Mouse (Mus musculus): ENCODE results near the gene Eng. TPM values are rescaled to one million over a fixed set of nuclear protein-coding genes. Genes with fewer than 3 reads are reported as not detected.
A peak's percentile ranks its signal among the peaks of the same experiment; 100 is the strongest.

Gene Eng
- polyA plus RNA-seq, 1 experiment from 2014 or later, result 83.8 TPM

DNA sequence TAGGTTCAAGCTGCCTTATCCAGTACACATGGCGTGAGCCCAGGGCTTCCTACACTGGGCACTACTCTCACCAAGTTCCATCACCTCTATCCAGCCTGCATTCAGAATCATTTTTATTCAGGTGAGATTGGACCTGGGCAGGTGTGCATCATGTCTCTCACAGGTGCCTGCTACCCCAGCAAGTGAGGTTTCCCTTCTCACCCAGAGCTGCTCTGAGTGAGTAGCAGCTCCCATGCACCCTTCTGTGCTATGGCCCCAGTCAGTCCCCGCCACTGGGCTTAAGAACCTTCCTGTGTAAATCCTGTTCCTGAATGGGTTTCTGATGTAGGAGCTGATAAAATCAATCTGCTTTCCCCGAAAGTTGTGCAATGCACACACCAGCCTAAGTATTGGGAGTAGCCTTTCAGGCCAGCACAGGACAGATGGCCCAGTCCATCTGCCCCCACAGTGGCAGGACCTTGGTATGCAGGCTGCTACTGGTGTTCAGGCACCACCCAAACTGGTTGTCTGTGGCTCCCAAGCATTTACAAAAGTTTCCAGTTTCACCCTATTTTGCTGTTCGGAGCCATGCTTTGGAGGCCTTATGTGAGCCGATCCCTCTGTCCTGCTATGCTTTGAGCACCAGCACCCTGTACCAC, 22.2 kb upstream of the Eng start:
- H3K9ac ChIP-seq, result no peak overlapping the region
- H3K9me3 ChIP-seq (replicated peaks), result no peaks in the 10 kb centered on the region
- no peaks in the 10 kb centered on the region for H3K27me3 ChIP-seq
- peaks cover 69% of the 10 kb centered on the region for H3K4me1 ChIP-seq
- ATAC-seq (ENCODE audit: insufficient number of reproducible peaks, low FRiP score, low TSS enrichment, low read depth), result no peak
- no peak overlapping the region for H3K4me3 ChIP-seq (replicated peaks)
- no peak overlapping the region for H3K27ac ChIP-seq (replicated peaks)
- H3K36me3 ChIP-seq, result 0 out of 2 replicates have a peak, but pooled peaks cover 4% of the 10 kb centered on the region
- H3K4me2 ChIP-seq (replicated peaks), result no peak overlapping the region
- WGBS, result 66% methylated on average over 5 of the region's 5 CpGs

DNA sequence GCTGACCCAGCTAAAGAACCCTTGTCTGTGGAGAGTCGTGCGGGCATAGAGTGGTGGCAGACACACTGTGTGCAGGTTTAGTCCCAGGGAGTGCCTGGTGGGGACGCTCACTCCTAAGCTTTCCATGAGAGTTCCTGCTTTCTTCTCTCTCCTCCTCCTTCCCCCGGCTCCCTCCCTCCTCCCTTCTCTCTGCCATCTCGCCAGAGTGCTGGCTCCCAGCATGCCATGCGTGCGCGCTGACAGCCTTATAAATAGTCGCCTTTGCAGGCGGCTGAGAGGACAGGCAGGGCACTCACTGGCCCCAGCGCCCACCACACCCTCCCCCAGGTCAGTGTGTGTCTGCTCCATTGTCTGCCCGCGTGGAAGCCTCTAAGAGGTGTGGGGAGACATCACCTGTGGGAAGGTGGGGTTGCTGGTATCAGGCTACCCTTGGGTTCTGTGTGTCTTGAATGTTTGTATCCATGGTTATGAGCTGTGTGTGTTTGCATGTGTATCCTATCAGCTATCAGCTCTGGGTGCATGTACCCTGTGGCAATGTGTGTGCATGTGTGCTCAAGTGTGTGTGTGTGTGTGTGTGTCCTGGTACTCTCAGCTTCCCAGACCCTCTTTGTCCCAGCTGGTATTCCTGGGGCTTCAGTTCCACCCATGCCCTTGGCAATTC, 21.1 kb upstream of the Eng start:
- 3% methylated on average over 13 of the region's 13 CpGs for WGBS

DNA sequence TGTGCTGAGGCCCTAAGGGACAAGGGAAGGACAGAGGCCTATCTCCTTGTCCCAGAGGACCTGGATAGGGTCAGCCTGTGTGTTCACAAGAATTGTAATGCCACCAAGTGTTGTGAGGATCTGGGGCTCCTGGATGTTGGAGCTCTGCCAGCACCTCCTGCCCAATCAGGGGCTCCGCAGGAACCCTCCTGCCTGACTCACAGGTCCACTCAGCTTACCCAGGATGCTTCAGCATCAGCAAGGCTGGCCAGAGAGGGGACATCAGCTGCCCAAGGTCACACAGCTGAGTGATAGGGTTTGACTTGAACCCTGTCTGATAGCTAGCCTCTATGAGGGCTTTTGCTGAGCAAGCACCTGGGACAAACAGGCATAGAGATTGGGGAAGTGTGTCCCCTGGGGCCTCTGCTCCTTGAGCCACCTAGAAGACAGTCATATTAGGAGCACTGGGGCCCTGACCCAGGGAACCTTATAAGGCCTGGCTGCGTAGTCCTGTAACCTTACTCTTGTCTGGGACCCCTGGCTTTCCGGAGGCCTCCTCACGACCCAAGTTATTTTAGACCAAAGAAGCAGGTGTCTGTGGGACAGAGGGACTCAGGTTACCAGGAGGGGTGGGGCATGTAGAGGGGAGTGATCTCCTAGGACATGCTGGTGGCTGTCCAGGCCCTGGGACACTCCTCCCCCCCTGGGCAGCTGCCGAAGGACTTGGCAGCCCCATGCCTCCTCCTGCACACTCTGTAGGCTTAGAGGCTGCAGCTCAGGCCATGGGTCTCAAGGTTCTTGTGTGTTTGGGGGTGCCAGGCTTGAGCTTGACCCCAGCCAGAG, 20.3 kb upstream of the Eng start:
- H3K36me3 ChIP-seq, result no peaks in the 10 kb centered on the region
- peak overlapping the region; percentile 55 for H3K4me2 ChIP-seq (replicated peaks)
- peak; percentile 11 for ATAC-seq (ENCODE audit: insufficient number of reproducible peaks, low FRiP score, low TSS enrichment, low read depth)
- H3K9me3 ChIP-seq (replicated peaks), result no peaks in the 10 kb centered on the region
- WGBS, result 37% methylated on average over 5 of the region's 5 CpGs
- H3K4me1 ChIP-seq, result peaks cover 58% of the 10 kb centered on the region
- no peaks in the 10 kb centered on the region for H3K27me3 ChIP-seq
- peak overlapping the region; percentile 65 for H3K27ac ChIP-seq (replicated peaks)
- H3K4me3 ChIP-seq (replicated peaks), result peak overlapping the region; percentile 11
- no peak overlapping the region for H3K9ac ChIP-seq

More for the DNA sequence above, 21.1 kb upstream of the Eng start:
- H3K9me3 ChIP-seq (replicated peaks), result no peaks in the 10 kb centered on the region
- ATAC-seq (ENCODE audit: insufficient number of reproducible peaks, low FRiP score, low TSS enrichment, low read depth), result no peak; the same call in 1 of the 2 replicates
- no peaks in the 10 kb centered on the region for H3K27me3 ChIP-seq
- H3K4me3 ChIP-seq (replicated peaks), result peak overlapping the region; percentile 11
- H3K9ac ChIP-seq, result 0 out of 2 replicates have a peak overlapping the region, but pooled peaks have one; percentile 23
- H3K36me3 ChIP-seq, result no peaks in the 10 kb centered on the region
- peaks cover 66% of the 10 kb centered on the region for H3K4me1 ChIP-seq
- peak overlapping the region; percentile 65 for H3K27ac ChIP-seq (replicated peaks)
- peak overlapping the region; percentile 55 for H3K4me2 ChIP-seq (replicated peaks)

DNA sequence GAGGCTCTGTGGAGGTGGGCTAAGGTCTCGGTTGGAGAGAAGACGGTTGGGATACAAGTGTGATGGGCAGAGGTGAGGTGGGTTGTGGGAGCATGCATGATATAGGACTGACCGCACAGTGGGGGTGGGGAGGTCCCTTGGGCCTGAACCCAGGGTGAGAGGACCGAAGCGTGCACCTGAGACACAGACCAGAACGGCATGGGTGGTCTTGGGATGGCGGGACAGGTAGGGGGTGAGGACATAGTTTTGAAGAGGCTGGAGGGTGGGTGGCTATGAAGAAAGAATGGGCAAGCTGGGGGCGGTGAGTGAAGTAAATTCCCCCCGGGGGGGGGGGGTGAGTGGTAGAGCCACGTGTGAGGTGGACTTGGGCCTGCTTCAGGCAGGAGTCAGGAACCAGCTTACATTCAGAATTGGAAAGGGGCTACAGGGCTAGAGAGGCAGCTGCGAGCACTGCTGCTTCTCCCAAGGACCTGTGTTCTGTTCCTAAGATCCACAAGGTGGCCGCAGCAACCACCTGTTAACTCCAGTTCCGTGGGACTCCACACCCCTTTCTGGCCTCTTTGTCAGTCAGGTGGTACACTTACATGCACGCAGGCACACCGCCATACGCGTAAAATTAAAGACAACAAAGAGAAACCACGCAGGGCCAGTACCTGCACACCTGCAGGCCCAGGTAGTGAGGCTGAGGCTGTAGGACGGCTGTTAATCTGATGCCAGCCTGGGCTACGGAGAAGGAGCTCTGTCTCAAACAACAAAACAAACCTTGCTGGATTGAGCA, 18.9 kb upstream of the Eng start:
- ATAC-seq (ENCODE audit: insufficient number of reproducible peaks, low FRiP score, low TSS enrichment, low read depth), result no peak
- no peaks in the 10 kb centered on the region for H3K27me3 ChIP-seq
- H3K27ac ChIP-seq (replicated peaks), result peak overlapping the region; percentile 84; the same call in 1 of the 2 replicates
- no peaks in the 10 kb centered on the region for H3K9me3 ChIP-seq (replicated peaks)
- H3K4me3 ChIP-seq (replicated peaks), result no peak overlapping the region
- H3K9ac ChIP-seq, result no peak overlapping the region
- H3K36me3 ChIP-seq, result no peaks in the 10 kb centered on the region
- peaks cover 57% of the 10 kb centered on the region for H3K4me1 ChIP-seq
- no peak overlapping the region for H3K4me2 ChIP-seq (replicated peaks)
- 60% methylated on average over 20 of the region's 20 CpGs for WGBS

DNA sequence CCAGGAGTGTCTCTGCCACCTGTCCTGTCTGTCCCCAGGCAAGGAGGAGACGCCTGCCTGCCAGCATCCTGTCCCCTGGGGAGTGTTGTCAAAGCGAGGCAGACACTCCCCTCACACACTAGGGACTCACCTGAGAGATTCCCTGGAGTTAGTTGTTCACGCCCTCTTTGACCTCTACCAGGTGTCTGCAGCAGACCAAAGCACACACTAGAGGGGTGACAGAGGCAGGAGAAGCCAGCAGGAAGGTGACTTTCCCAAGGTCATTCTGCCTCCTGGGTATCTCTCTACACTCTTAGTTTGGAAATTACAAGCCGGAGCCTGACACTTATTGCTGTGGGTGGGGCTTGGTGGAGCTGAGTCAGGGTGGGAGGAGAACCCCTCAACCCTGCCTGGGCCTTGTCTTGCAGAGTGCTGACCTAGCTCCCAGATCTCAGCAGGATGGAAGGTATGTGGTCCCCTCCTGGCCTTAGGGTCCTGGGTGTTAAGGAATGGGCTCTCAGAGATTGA, 18.3 kb upstream of the Eng start:
- no peak for ATAC-seq (ENCODE audit: insufficient number of reproducible peaks, low FRiP score, low TSS enrichment, low read depth)
- Histone ChIP-seq H3K27me3 (no peaks in the 10 kb centered on the region), H3K9me3 (replicated peaks) (no peaks in the 10 kb centered on the region), H3K4me3 (replicated peaks) (no peak overlapping the region), H3K4me2 (replicated peaks) (0 out of 2 replicates have a peak overlapping the region, but pooled peaks have one; percentile 19), H3K27ac (replicated peaks) (peak overlapping the region; percentile 84), H3K36me3 (no peaks in the 10 kb centered on the region), H3K4me1 (peaks cover 58% of the 10 kb centered on the region), H3K9ac (no peak overlapping the region)
- WGBS, result 45% methylated on average over 4 of the region's 4 CpGs

DNA sequence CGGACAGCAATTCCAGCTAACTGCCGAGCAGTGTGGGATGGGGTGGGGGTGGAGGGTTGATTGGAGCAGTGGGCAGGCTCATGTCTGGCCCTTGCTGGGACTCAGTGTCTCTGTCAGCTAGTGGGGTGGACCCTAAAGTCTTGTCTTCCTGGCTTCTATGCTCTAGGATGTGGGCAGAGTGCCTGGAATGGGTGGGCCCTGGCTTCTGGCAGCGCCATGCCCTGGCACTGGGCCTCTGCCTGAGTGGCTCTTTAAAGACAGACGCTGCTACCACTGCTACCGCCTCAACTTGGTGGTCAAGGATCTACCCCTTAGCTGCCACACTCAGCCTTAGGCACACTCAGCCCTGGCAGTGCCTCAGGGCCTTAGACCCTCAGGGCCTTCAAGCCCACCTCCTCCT, 17.7 kb upstream of the Eng start:
- Histone ChIP-seq H3K27ac (replicated peaks) (peak overlapping the region; percentile 84), H3K4me3 (replicated peaks) (0 out of 2 replicates have a peak overlapping the region, but pooled peaks have one; percentile 4), H3K4me2 (replicated peaks) (peak overlapping the region; percentile 19), H3K27me3 (no peaks in the 10 kb centered on the region), H3K9me3 (replicated peaks) (no peaks in the 10 kb centered on the region), H3K4me1 (peaks cover 64% of the 10 kb centered on the region), H3K36me3 (no peaks in the 10 kb centered on the region), H3K9ac (no peak overlapping the region)
- WGBS, result 16% methylated on average over 5 of the region's 5 CpGs
- peak; percentile 39; the same call in 1 of the 2 replicates for ATAC-seq (ENCODE audit: insufficient number of reproducible peaks, low FRiP score, low TSS enrichment, low read depth)

DNA sequence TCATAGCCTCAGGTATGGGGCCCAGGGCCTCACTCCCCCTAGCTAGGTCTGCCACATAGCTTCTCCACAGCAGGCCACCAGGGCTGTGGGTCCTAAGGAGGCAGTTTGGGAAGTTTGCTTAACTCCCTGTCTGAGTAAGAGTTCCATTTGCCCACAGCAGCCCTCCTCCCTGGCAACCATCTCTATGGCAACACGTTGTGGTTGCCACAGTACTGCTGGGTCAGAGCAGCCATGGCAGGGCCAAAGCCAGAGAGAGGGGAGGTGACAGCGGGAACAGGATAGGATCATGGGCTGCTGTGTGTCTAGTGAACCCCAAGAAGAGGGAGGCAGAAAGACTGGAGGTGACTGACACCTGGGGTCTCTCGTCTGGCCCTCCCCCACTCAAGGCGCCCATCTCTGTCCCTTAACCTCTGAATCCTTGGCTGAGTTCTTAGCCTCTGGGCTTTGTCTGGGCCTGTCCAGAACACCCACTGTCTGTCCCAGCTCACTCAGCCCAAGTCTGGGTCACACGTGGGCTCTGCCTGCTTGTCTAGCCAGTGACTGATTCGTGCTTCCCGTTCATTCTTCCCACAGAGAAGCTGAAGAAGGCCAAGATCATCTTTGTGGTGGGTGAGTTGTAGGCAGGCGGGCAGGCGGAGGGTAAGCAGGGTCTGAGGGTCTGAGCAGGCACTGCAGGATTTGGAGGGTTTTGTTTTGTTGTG, 17.0 kb upstream of the Eng start:
- Histone ChIP-seq H3K27me3 (no peaks in the 10 kb centered on the region), H3K9ac (no peak overlapping the region), H3K4me3 (replicated peaks) (0 out of 2 replicates have a peak overlapping the region, but pooled peaks have one; percentile 4), H3K4me2 (replicated peaks) (peak overlapping the region; percentile 19), H3K4me1 (peaks cover 70% of the 10 kb centered on the region), H3K27ac (replicated peaks) (peak overlapping the region; percentile 84), H3K36me3 (no peaks in the 10 kb centered on the region), H3K9me3 (replicated peaks) (no peaks in the 10 kb centered on the region)
- 41% methylated on average over 9 of the region's 9 CpGs for WGBS
- ATAC-seq (ENCODE audit: insufficient number of reproducible peaks, low FRiP score, low TSS enrichment, low read depth), result peak; percentile 25; the same call in 1 of the 2 replicates

DNA sequence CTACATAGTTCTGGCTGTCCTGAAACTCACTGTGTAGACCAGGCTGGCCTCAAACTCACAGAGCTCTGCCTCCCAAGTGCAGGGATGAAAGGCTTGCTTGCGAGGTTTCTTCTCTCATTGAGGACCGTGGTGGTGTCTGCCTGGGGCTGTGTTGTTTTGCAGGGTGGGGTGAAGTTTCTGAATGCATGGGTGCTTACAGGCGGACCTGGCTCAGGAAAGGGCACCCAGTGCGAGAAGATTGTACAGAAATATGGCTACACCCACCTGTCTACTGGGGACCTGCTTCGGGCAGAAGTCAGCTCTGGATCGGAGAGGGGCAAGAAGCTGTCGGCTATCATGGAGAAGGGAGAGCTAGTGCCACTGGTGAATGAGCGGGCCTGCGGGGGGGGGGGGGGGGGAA, 16.4 kb upstream of the Eng start:
- no peak for ATAC-seq (ENCODE audit: insufficient number of reproducible peaks, low FRiP score, low TSS enrichment, low read depth)
- Histone ChIP-seq H3K4me2 (replicated peaks) (no peak overlapping the region), H3K36me3 (no peaks in the 10 kb centered on the region), H3K27me3 (no peaks in the 10 kb centered on the region), H3K4me1 (peaks cover 69% of the 10 kb centered on the region), H3K4me3 (replicated peaks) (no peak overlapping the region), H3K27ac (replicated peaks) (no peak overlapping the region), H3K9ac (no peak overlapping the region), H3K9me3 (replicated peaks) (no peaks in the 10 kb centered on the region)
- 76% methylated on average over 8 of the region's 9 CpGs for WGBS

DNA sequence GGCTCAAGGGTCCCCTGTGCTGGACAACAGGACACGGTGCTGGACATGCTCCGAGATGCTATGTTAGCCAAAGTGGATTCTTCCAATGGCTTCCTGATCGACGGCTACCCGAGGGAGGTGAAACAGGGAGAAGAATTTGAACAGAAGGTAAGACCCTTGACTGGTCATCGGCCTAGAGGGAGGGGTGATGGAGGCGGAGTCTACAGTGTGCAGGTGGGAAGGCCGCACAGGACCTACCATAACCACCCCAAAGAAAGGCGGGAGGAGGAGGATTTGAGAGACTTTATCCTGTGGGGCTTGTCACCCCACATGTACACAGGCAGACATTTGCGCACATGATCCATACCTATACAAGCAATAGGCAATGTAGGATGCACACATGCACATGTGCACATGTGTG, 15.3 kb upstream of the Eng start:
- H3K9me3 ChIP-seq (replicated peaks), result no peaks in the 10 kb centered on the region
- H3K4me3 ChIP-seq (replicated peaks), result no peak overlapping the region
- no peak overlapping the region for H3K4me2 ChIP-seq (replicated peaks)
- WGBS, result 84% methylated on average over 10 of the region's 10 CpGs
- no peaks in the 10 kb centered on the region for H3K27me3 ChIP-seq
- no peak overlapping the region for H3K9ac ChIP-seq
- no peak overlapping the region for H3K27ac ChIP-seq (replicated peaks)
- peaks cover 59% of the 10 kb centered on the region for H3K4me1 ChIP-seq
- ATAC-seq (ENCODE audit: insufficient number of reproducible peaks, low FRiP score, low TSS enrichment, low read depth), result no peak
- no peaks in the 10 kb centered on the region for H3K36me3 ChIP-seq

DNA sequence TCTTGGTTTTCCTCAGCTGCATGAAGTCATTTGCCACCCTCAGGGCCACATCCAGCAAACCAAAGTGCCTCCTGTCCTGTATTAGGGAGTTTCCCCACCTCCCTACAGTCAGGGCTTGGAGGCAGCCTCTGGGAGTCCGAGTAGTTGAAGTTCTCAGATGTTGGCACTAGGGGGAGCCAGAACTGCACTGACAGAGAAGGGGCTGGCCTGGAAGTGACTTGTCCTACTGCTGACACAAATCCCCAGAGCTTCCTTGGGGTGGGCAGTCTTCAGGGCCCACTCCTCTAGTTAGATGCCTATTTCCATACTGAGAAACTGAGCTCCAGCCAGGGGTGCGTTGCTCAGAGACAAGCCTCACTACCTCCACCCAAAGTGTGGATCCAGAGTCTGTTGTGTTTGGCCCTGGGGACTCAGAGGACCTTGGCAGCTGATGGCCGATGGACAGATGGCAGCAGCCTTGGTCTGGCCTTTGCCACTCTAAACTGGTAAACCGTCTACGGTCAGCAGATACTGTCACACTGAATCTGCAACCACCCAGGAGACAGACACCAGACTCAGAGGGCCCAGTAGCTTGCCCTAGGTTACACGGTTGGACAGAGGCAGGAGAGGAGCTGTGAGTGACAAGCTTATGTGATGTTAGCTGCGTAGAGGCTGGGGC, 14.5 kb upstream of the Eng start:
- ATAC-seq (ENCODE audit: insufficient number of reproducible peaks, low FRiP score, low TSS enrichment, low read depth), result no peak; the same call in 1 of the 2 replicates
- Histone ChIP-seq H3K27me3 (no peaks in the 10 kb centered on the region), H3K4me1 (peaks cover 51% of the 10 kb centered on the region), H3K27ac (replicated peaks) (no peak overlapping the region), H3K9me3 (replicated peaks) (no peaks in the 10 kb centered on the region), H3K36me3 (no peaks in the 10 kb centered on the region), H3K4me2 (replicated peaks) (no peak overlapping the region), H3K4me3 (replicated peaks) (no peak overlapping the region), H3K9ac (no peak overlapping the region)
- 42% methylated on average over 7 of the region's 7 CpGs for WGBS

Data from embryonic facial prominence, embryonic 15.5 days (tissue).